Mouse (Mus musculus) lung, postnatal 36 days (tissue): ENCODE results near the gene Iqgap1.
A peak's percentile ranks its signal among the peaks of the same experiment; 100 is the strongest.
"Not testable (repeated sequence)": the region's sequence is repeated elsewhere in the genome, so short reads cannot be mapped to it uniquely, and the experiment has no call there.

Experiments used
- DNase-seq: peaks from one replicate; pipeline ENCODE4 v3.0.0; 2022; ENCODE audit warnings: mixed read lengths

Gene Iqgap1

GRCm38 (mm10) chr7:80766072-80766471, 59.7 kb downstream of the Iqgap1 start:
- DNase-seq = no peak

GRCm38 (mm10) chr7:80763864-80764437, 61.8 kb downstream of the Iqgap1 start:
- DNase-seq = peak; percentile 72

- DNase-seq = peak; percentile 71
Measured at GRCm38 (mm10) chr7:80762297-80762696, 63.5 kb downstream of the Iqgap1 start.

- DNase-seq = peak; percentile 79
Measured at GRCm38 (mm10) chr7:80754086-80754485, 71.7 kb downstream of the Iqgap1 start.

GRCm38 (mm10) chr7:80753613-80754012, 72.2 kb downstream of the Iqgap1 start:
- DNase-seq = peak; percentile 76

GRCm38 (mm10) chr7:80749624-80750023, 76.2 kb downstream of the Iqgap1 start:
- DNase-seq = no peak

- DNase-seq = not testable (repeated sequence)
Measured at GRCm38 (mm10) chr7:80749109-80749508, 76.7 kb downstream of the Iqgap1 start.

GRCm38 (mm10) chr7:80747371-80747770, 78.4 kb downstream of the Iqgap1 start:
- DNase-seq = no peak

- DNase-seq = no peak
Measured at GRCm38 (mm10) chr7:80746166-80746761, 79.5 kb downstream of the Iqgap1 start.

GRCm38 (mm10) chr7:80745746-80746145, 80.0 kb downstream of the Iqgap1 start:
- DNase-seq = no peak

GRCm38 (mm10) chr7:80745250-80745649, 80.5 kb downstream of the Iqgap1 start:
- DNase-seq = no peak

GRCm38 (mm10) chr7:80743920-80744630, 81.7 kb downstream of the Iqgap1 start:
- DNase-seq = no peak

GRCm38 (mm10) chr7:80742671-80743070, 83.1 kb downstream of the Iqgap1 start:
- DNase-seq = no peak

- peak; percentile 88 for DNase-seq
Measured at GRCm38 (mm10) chr7:80740954-80741353, 84.8 kb downstream of the Iqgap1 start.

GRCm38 (mm10) chr7:80736199-80736598, 89.6 kb downstream of the Iqgap1 start:
- no peak for DNase-seq

GRCm38 (mm10) chr7:80732986-80733385, 92.8 kb downstream of the Iqgap1 start:
- DNase-seq = no peak

- DNase-seq = peak; percentile 75
Measured at GRCm38 (mm10) chr7:80729662-80730061, 96.1 kb downstream of the Iqgap1 start.

GRCm38 (mm10) chr7:80721041-80721440, 104.7 kb downstream of the Iqgap1 start:
- DNase-seq = no peak

- DNase-seq = no peak
Measured at GRCm38 (mm10) chr7:80719582-80719981, 106.2 kb downstream of the Iqgap1 start.

- no peak for DNase-seq
Measured at GRCm38 (mm10) chr7:80719038-80719437, 106.7 kb downstream of the Iqgap1 start.

- DNase-seq = no peak
Measured at GRCm38 (mm10) chr7:80718471-80718870, 107.3 kb downstream of the Iqgap1 start.

GRCm38 (mm10) chr7:80716758-80717157, 109.0 kb downstream of the Iqgap1 start:
- no peak for DNase-seq

- no peak for DNase-seq
Measured at GRCm38 (mm10) chr7:80715306-80715705, 110.5 kb downstream of the Iqgap1 start.

GRCm38 (mm10) chr7:80711496-80711895, 114.3 kb downstream of the Iqgap1 start:
- no peak for DNase-seq
